Mouse (Mus musculus) cerebellum, adult 2 months (tissue): ENCODE results near the gene Kalrn.

Experiments used
- CTCF ChIP-seq: fragments of 200-500 bp; IDR thresholded peaks from 2 replicates; pipeline ENCODE4 v1.5.1; 2011; ENCODE audit warnings: low read depth, mild to moderate bottlenecking, control low read depth, low read length, moderate library complexity, borderline replicate concordance; ENCODE audit not compliant: insufficient read depth
- POLR2A ChIP-seq: fragments of 200-500 bp; IDR thresholded peaks from 2 replicates; pipeline ENCODE4 v1.6.1; 2011; ENCODE audit warnings: low read length, control low read depth, borderline replicate concordance; ENCODE audit not compliant: insufficient read depth

DNA sequence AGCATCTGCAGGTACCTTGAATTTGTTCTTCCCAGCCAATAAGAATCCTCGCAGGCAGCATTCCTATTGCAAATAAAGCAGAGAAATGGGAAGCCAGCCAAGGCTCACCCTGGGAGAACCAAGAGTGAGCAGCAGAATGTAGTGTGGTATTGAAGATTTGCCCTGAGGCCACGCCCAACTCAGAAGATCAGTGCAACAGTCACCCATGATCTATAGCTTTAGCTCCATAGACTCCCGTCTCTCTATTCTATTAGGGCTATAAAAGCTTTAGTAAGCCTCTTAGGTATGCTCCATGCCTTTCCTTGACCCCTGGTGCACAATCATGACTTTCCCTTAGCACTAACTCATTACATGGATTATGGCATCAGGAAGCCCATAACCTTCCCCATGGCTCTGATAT is 155.9 kb downstream of the Kalrn start:
- no peak for TF ChIP-seq POLR2A
- TF ChIP-seq CTCF, result no peak
